Mouse (Mus musculus) liver, embryonic 14.5 days (tissue): Measurements from ENCODE around the gene Unk. TPM values are rescaled to one million over a fixed set of nuclear protein-coding genes. Genes with fewer than 3 reads are reported as not detected.

Experiments used
- ATAC-seq: fragments of 200-750 bp; cut with Nextera tagmentation; 2 replicates; pipeline ENCODE4 v1.8.0; 2017; ENCODE audit warnings: moderate number of reproducible peaks, mild to moderate bottlenecking, moderate library complexity; ENCODE audit not compliant: insufficient read depth
- DNase-seq, 3 experiments: peaks; one replicate each; pipeline ENCODE4 v3.0.0-alpha.2; 2012 to 2013; ENCODE audit warnings: low read depth in 3 of 3, low spot score in 3 of 3
- H3K27ac ChIP-seq: fragments of 300-500 bp; sonication (generic); 2 replicates; pipeline ENCODE4 v1.5.1; 2014; ENCODE audit warnings: moderate library complexity, mild to moderate bottlenecking, control low read depth, inconsistent platforms
- H3K27me3 ChIP-seq: fragments of 300-500 bp; sonication (generic); 2 replicates; pipeline ENCODE4 v1.6.1; 2014; ENCODE audit warnings: mild to moderate bottlenecking, low read length, moderate library complexity; ENCODE audit not compliant: control insufficient read depth, insufficient read depth
- H3K36me3 ChIP-seq: fragments of 300-500 bp; sonication (generic); replicated peaks from 2 replicates; pipeline ENCODE4 v1.6.1; 2014; ENCODE audit warnings: low read depth; ENCODE audit not compliant: control insufficient read depth, insufficient read depth
- H3K4me1 ChIP-seq, 2 experiments: fragments of 200-500 bp in 1 of 2; fragments of 300-500 bp in 1 of 2; sonication (generic) in 1 of 2; replicated peaks; 2 replicates each; pipeline ENCODE4 v1.6.1; 2012 to 2014; ENCODE audit warnings: antibody characterized with exemption in 1 of 2, inconsistent platforms in 1 of 2, low read length in 1 of 2; ENCODE audit not compliant: control insufficient read depth in 2 of 2, insufficient read depth in 2 of 2
- H3K4me2 ChIP-seq: fragments of 300-500 bp; sonication (generic); 2 replicates; pipeline ENCODE4 v1.6.1; 2014; ENCODE audit warnings: low read depth, mild to moderate bottlenecking, control low read depth, moderate library complexity
- H3K4me3 ChIP-seq, 2 experiments: fragments of 200-500 bp in 1 of 2; fragments of 300-500 bp in 1 of 2; sonication (generic) in 1 of 2; 2 replicates each; pipeline ENCODE4 v1.5.1; 2012 to 2014; ENCODE audit warnings: low read depth in 2 of 2, low read length in 2 of 2, mild to moderate bottlenecking in 2 of 2, control low read depth in 1 of 2, inconsistent platforms in 1 of 2, moderate library complexity in 1 of 2; ENCODE audit not compliant: insufficient read depth in 1 of 2
- H3K9ac ChIP-seq: fragments of 300-500 bp; sonication (generic); replicated peaks from 2 replicates; pipeline ENCODE4 v1.6.1; 2014; ENCODE audit warnings: mild to moderate bottlenecking, control low read depth, moderate library complexity
- H3K9me3 ChIP-seq: fragments of 300-500 bp; sonication (generic); 2 replicates; pipeline ENCODE4 v1.6.1; 2016; ENCODE audit warnings: low read length, mixed read lengths; ENCODE audit not compliant: control insufficient read depth
- CTCF ChIP-seq: IDR thresholded peaks from 2 replicates; pipeline ENCODE4 v1.5.1; 2016; ENCODE audit warnings: antibody characterized with exemption, low read depth, control low read depth
- EP300 ChIP-seq: IDR thresholded peaks from 2 replicates; pipeline ENCODE4 v1.6.1; 2016; ENCODE audit warnings: antibody characterized with exemption, low read depth
- WGBS: fragments of 180-500 bp; shearing (Covaris S2); extraction: QIAGEN DNeasy Blood & Tissue Kit; methylation state at CpG from one replicate; pipeline ENCODE4 v1.1.7; 2014; ENCODE audit not compliant: insufficient replicate concordance; 5-methylcytosine and 5-hydroxymethylcytosine counted together
- polyA plus RNA-seq, 2 experiments: library from polyadenylated mRNA; depleted of rRNA in 1 of 2; stranded (reverse) in 1 of 2; unstranded in 1 of 2; fragments of >200 nt; fragmentation: Nextera tagmentation in 1 of 2; extraction: Ambion mirVana in 1 of 2; gene quantifications; 2 replicates each; pipeline versions ENCODE4 v1.2.1 to v1.2.3; 2012 to 2014

Unk gene
- polyA plus RNA-seq, 2 experiments, result 6.4 to 12.1 TPM

GRCm38 (mm10) chr11:116010146-116010545 is 20.0 kb upstream of the Unk start:
- no peak overlapping the region for H3K4me2 ChIP-seq
- no peak for ATAC-seq
- no peaks in the 10 kb centered on the region for H3K9me3 ChIP-seq
- H3K27me3 ChIP-seq, result no peaks in the 10 kb centered on the region; the same call in 1 of the 2 replicates
- TF ChIP-seq CTCF (no peak), EP300 (no peak)
- H3K9ac ChIP-seq, result no peak overlapping the region
- DNase-seq, result no peak
- H3K4me1 ChIP-seq, result peaks cover 0 to 15% of the 10 kb centered on the region in 2 experiments; a peak in 2 of 4 replicates
- H3K4me3 ChIP-seq, result no peak overlapping the region
- 83% methylated on average over 8 of the region's 8 CpGs for WGBS
- H3K36me3 ChIP-seq, result no peaks in the 10 kb centered on the region
- no peak overlapping the region for H3K27ac ChIP-seq

GRCm38 (mm10) chr11:116010948-116011347 is 19.2 kb upstream of the Unk start:
- no peaks in the 10 kb centered on the region for H3K36me3 ChIP-seq
- H3K27me3 ChIP-seq, result no peaks in the 10 kb centered on the region; the same call in 1 of the 2 replicates
- no peak overlapping the region for H3K27ac ChIP-seq
- peaks cover 0 to 9% of the 10 kb centered on the region in 2 experiments; a peak in 2 of 4 replicates for H3K4me1 ChIP-seq
- DNase-seq (no peak), ATAC-seq (no peak)
- H3K4me2 ChIP-seq, result peak overlapping the region; percentile 67
- no peak overlapping the region for H3K4me3 ChIP-seq
- no peak for TF ChIP-seq CTCF
- TF ChIP-seq EP300, result no peak
- H3K9me3 ChIP-seq, result no peaks in the 10 kb centered on the region
- H3K9ac ChIP-seq, result no peak overlapping the region
- 72% methylated on average over 5 of the region's 5 CpGs for WGBS

GRCm38 (mm10) chr11:116011529-116012261 is 18.4 kb upstream of the Unk start:
- TF ChIP-seq EP300 (no peak), CTCF (no peak)
- 16% methylated on average over 14 of the region's 14 CpGs for WGBS
- DNase-seq (no peak), ATAC-seq (no peak)
- H3K9me3 ChIP-seq, result no peaks in the 10 kb centered on the region
- H3K9ac ChIP-seq, result peak overlapping the region; percentile 49; the same call in 1 of the 2 replicates
- peaks cover 0 to 7% of the 10 kb centered on the region in 2 experiments; a peak in 2 of 4 replicates for H3K4me1 ChIP-seq
- no peaks in the 10 kb centered on the region for H3K36me3 ChIP-seq
- no peak overlapping the region; the same call in 1 of the 2 replicates for H3K27ac ChIP-seq
- peak overlapping the region; percentile 67 for H3K4me2 ChIP-seq
- H3K4me3 ChIP-seq, result peak overlapping the region; percentile 60 to 61
- H3K27me3 ChIP-seq, result no peaks in the 10 kb centered on the region; the same call in 1 of the 2 replicates

- no peaks in the 10 kb centered on the region for H3K9me3 ChIP-seq
- H3K36me3 ChIP-seq, result no peaks in the 10 kb centered on the region
- peak; percentile 71 to 78 (median 75) for DNase-seq
- no peak within 1 kb of the TSS for H3K27ac ChIP-seq
- under 1% methylated on average over 54 of the region's 55 CpGs for WGBS
- peak within 1 kb of the TSS; percentile 67 for H3K4me2 ChIP-seq
- peaks cover 0 to 7% of the 10 kb centered on the region in 2 experiments; a peak in 2 of 4 replicates for H3K4me1 ChIP-seq
- H3K27me3 ChIP-seq, result no peaks in the 10 kb centered on the region; the same call in 1 of the 2 replicates
- H3K4me3 ChIP-seq, result peak within 1 kb of the TSS; percentile 60 to 61
- peak; percentile 83 for ATAC-seq
- TF ChIP-seq EP300 (no peak), CTCF (no peak)
- peak within 1 kb of the TSS; percentile 49 for H3K9ac ChIP-seq
Measured at GRCm38 (mm10) chr11:116012262-116012947, 17.7 kb upstream of the Unk start, which contains the start of gene Galk1. TSS of gene Galk1 (minus strand) at chr11:116012719.

- 40% methylated on average over 8 of the region's 8 CpGs for WGBS
- no peak overlapping the region for H3K4me2 ChIP-seq
- ATAC-seq (peak; percentile 10; the same call in 1 of the 2 replicates), DNase-seq (no peak)
- H3K27me3 ChIP-seq, result no peaks in the 10 kb centered on the region; the same call in 1 of the 2 replicates
- no peak overlapping the region for H3K9ac ChIP-seq
- H3K4me1 ChIP-seq, result peaks cover 0 to 7% of the 10 kb centered on the region in 2 experiments; a peak in 2 of 4 replicates
- no peaks in the 10 kb centered on the region for H3K9me3 ChIP-seq
- TF ChIP-seq CTCF, result no peak
- TF ChIP-seq EP300, result peak; percentile 45; the same call in 1 of the 2 replicates
- H3K4me3 ChIP-seq, result no peak overlapping the region
- H3K36me3 ChIP-seq, result no peaks in the 10 kb centered on the region
- H3K27ac ChIP-seq, result no peak overlapping the region
Measured at GRCm38 (mm10) chr11:116014821-116015220, 15.3 kb upstream of the Unk start.
